Mouse (Mus musculus) hindbrain, postnatal 0 days (tissue): Measurements from ENCODE around the gene Gm37240. TPM values are rescaled to one million over a fixed set of nuclear protein-coding genes. Genes with fewer than 3 reads are reported as not detected.
A peak's percentile ranks its signal among the peaks of the same experiment; 100 is the strongest.
"Not testable (repeated sequence)": the region's sequence is repeated elsewhere in the genome, so short reads cannot be mapped to it uniquely, and the experiment has no call there.

Experiments used
- ATAC-seq: fragments of 200-750 bp; cut with Nextera tagmentation; 2 replicates; pipeline ENCODE4 v1.8.0; 2017; ENCODE audit warnings: mild to moderate bottlenecking, moderate TSS enrichment, moderate library complexity
- DNase-seq: peaks from one replicate; pipeline ENCODE4 v3.0.0-alpha.2; 2015; ENCODE audit warnings: low spot score
- H3K27ac ChIP-seq: fragments of 300-500 bp; sonication (generic); 2 replicates; pipeline ENCODE4 v1.5.1; 2014; ENCODE audit warnings: mild to moderate bottlenecking
- H3K27me3 ChIP-seq: fragments of 300-500 bp; sonication (generic); 2 replicates; pipeline ENCODE4 v1.6.1; 2014; ENCODE audit warnings: low read length, mixed read lengths; ENCODE audit not compliant: insufficient read depth
- H3K36me3 ChIP-seq: fragments of 300-500 bp; sonication (generic); 2 replicates; pipeline ENCODE4 v1.6.1; 2014; ENCODE audit warnings: low read length, mixed read lengths; ENCODE audit not compliant: insufficient read depth
- H3K4me1 ChIP-seq: fragments of 300-500 bp; sonication (generic); 2 replicates; pipeline ENCODE4 v1.6.1; 2014; ENCODE audit warnings: antibody characterized with exemption, low read length, mixed read lengths; ENCODE audit not compliant: insufficient read depth
- H3K4me2 ChIP-seq: fragments of 300-500 bp; sonication (generic); 2 replicates; pipeline ENCODE4 v1.6.1; 2014; ENCODE audit warnings: low read depth, mild to moderate bottlenecking, low read length, moderate library complexity, mixed read lengths
- H3K4me3 ChIP-seq: fragments of 300-500 bp; sonication (generic); 2 replicates; pipeline ENCODE4 v1.5.1; 2014; ENCODE audit warnings: low read length
- H3K9ac ChIP-seq: fragments of 300-500 bp; sonication (generic); replicated peaks from 2 replicates; pipeline ENCODE4 v1.6.1; 2014; ENCODE audit warnings: mild to moderate bottlenecking, low read length, moderate library complexity, mixed read lengths
- H3K9me3 ChIP-seq: fragments of 300-500 bp; sonication (generic); 2 replicates; pipeline ENCODE4 v1.6.1; 2016; ENCODE audit warnings: low read length, mixed read lengths
- CTCF ChIP-seq: IDR thresholded peaks from 2 replicates; pipeline ENCODE4 v1.5.1; 2016; ENCODE audit warnings: antibody characterized with exemption, control low read depth, low read depth
- whole genome bisulfite sequencing: fragments of 180-500 bp; shearing (Covaris S2); extraction: QIAGEN DNeasy Blood & Tissue Kit; methylation state at CpG from one replicate; pipeline ENCODE4 v1.1.7; 2014; 5-methylcytosine and 5-hydroxymethylcytosine counted together
- polyA plus RNA-seq: library from polyadenylated mRNA; unstranded; fragments of >200 nt; fragmentation: Nextera tagmentation; extraction: Ambion mirVana; gene quantifications from 2 replicates; pipeline ENCODE4 v1.2.1, GENCODE M21; 2015
- total RNA-seq: library from RNA; depleted of rRNA; stranded (reverse); fragments of >200 nt; gene quantifications from 2 replicates; pipeline ENCODE4 v1.2.3, GENCODE M21; 2014

The Gm37240 gene
- total and polyA plus RNA-seq, 2 experiments from 2014 or later = 1.5 TPM; not detected in 1

DNA sequence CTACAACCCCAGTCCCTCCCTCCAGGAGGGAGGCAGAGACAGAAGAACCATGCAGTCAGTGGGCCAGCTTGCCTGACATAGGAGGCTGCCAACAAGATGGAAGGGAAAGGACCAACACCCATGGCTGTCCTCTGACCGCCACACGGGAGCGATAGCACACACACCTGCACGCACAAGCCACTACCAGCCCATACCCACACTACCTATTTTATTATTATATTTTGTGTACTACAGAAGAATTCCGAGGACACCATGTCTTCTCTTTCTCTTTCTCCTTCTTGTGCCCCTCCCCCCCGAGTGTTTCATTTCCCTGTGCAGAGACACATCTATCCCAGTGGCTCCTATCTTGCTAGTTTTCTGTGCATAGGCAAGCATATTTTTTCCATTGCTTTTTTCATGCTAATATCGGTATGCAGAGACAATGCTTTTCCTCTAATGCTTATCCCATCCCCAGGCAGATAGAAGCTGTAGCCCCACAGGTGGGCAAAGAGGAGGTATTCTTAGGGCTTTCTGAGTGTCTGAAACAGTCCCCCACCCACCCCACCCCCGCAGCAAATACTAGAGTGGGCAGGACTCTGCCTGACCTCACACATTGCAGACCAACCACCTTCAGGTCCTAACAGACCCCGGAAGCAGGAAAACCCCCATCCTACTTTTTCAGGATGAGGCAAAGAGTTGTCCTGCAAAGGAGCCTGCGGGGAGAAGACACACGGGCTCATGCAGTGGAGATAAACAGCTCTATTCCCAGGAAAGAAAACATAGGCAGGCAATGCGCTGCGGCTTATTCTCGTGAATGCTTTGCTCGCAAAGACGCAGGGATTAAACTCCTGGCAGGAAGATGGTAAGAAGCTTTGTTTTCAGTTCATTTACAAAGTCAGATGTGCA is 1232.2 kb downstream of the Gm37240 start:
- H3K27me3 ChIP-seq = no peaks in the 10 kb centered on the region
- no peak overlapping the region for H3K9ac ChIP-seq
- peak; percentile 38 for ATAC-seq
- DNase-seq = peak; percentile 28
- no peak overlapping the region; the same call in 1 of the 2 replicates for H3K4me3 ChIP-seq
- no peaks in the 10 kb centered on the region for H3K9me3 ChIP-seq
- H3K4me2 ChIP-seq = peak overlapping the region; percentile 43
- no peaks in the 10 kb centered on the region for H3K36me3 ChIP-seq
- peaks cover 5% of the 10 kb centered on the region for H3K4me1 ChIP-seq
- 17% methylated on average over 16 of the region's 16 CpGs for WGBS
- TF ChIP-seq CTCF = peak; percentile 15; the same call in 1 of the 2 replicates
- H3K27ac ChIP-seq = peak overlapping the region; percentile 41; the same call in 1 of the 2 replicates

DNA sequence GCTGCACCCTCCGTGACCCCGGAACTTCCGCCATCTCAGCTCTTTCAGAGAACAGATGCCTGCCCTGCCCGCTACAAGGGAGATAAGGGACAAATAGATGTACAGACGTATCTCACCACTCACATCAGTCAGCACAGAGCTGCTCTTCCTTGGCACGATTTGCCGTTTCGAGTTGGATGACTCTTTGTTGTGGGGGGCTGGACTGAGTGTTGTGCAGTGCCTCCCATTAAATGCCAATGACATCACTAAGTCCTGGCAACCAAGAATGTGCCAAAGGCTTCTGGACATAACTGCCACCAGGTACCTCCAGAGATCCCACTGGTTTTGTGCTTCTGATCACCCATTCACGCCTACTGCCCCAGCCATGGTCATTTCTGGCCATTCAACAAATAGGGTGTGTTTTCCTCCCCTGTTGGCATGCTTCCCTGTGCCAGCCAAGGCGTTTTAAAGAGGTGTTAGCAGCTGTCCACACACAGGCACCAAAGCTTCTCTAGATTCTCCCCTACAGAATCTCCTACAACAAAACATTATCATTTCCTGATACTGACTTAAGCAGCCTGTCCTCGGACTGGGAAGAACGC is 1233.0 kb downstream of the Gm37240 start:
- Histone ChIP-seq H3K4me3 (peak overlapping the region; percentile 11; the same call in 1 of the 2 replicates), H3K4me1 (peaks cover 5% of the 10 kb centered on the region), H3K9me3 (no peaks in the 10 kb centered on the region), H3K9ac (no peak overlapping the region), H3K36me3 (no peaks in the 10 kb centered on the region), H3K4me2 (peak overlapping the region; percentile 43), H3K27me3 (no peaks in the 10 kb centered on the region), H3K27ac (peak overlapping the region; percentile 41; the same call in 1 of the 2 replicates)
- no peak for TF ChIP-seq CTCF
- WGBS = 22% methylated on average over 12 of the region's 12 CpGs
- ATAC-seq (peak; percentile 60), DNase-seq (peak; percentile 36)

DNA sequence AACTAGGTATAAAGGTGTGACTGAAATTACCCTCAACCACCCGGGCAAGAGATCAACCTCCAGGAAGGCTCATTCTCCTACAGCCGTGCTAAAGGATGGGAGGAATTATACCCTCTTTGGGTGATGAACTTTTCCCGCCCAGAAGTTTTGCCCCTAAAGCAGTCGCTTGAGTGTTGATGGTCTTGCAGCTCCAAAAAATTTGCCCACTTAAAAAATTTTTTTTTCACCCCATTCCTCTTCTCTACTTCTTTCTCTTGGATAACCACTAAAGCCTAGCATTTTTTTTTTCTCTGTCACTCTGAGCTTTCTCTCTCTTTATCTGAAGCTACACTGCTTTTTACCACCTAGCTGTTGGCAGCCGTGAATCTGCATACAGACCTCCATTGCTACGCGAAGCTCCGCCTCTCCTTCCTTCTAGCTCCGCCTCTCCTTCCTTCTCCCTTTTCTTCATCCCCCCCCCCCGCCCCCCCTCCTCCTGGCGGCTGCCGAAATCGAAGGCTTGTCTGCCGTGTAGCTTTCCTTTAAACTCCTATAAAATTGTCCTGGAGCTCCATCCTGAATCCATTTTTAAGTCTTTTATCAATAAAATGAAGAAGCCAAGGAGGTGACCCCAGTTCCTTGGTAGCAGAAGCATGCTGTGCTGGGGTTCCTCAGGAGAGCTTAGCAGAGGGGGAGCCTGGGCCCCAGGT is 1233.6 kb downstream of the Gm37240 start:
- peak; percentile 28 for DNase-seq
- 38% methylated on average over 13 of the region's 14 CpGs for WGBS
- no peak overlapping the region for H3K27ac ChIP-seq
- TF ChIP-seq CTCF = no peak
- no peaks in the 10 kb centered on the region for H3K9me3 ChIP-seq
- peak overlapping the region; percentile 11 for H3K4me3 ChIP-seq
- no peaks in the 10 kb centered on the region for H3K27me3 ChIP-seq
- H3K9ac ChIP-seq = no peak overlapping the region
- ATAC-seq = no peak
- H3K36me3 ChIP-seq = no peaks in the 10 kb centered on the region
- peak overlapping the region; percentile 43 for H3K4me2 ChIP-seq
- peaks cover 5% of the 10 kb centered on the region for H3K4me1 ChIP-seq

DNA sequence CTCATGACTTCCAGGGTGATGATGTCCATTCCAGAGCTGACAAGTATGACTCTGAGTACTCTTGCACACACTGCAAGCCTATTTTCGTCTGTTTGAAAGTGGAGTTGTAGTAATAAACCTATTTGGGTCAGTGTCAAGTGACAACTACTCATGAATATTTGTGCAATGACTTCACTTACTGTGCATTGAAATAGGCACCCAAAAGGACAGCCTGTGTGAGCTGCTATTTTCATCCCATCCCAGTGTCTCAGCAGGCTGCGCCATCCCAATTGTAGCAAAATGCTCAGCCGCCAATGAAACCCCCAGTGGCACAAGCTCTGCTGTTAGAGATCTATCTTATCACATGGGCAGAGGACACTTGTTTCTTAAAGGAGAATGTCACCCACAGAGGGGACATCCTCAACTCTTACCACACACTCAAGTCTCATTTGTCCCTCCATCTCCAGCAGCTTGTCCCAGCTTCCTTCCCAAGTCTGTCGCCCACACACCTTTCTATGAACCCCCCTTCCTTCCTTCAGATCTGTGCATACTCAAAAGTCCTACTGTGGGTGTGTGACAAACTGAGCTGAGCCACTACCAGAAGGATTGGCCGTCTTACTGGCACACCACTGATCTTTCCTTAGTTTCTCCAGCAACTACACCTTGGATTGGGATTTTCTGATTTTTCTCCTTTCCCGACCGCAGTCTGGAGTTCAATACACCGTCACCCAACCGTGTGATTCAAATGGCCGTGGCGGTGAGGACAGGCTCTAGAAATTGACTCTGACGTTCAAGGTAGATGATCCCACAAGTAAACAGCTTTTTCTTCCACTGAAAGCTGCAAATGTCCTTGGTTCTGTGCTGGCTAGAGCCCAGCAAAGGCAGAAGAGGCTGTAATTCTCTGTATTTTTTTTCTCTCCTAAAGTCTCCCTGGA is 1234.4 kb downstream of the Gm37240 start:
- Histone ChIP-seq H3K27ac (no peak overlapping the region), H3K36me3 (no peaks in the 10 kb centered on the region), H3K4me3 (no peak overlapping the region), H3K9ac (no peak overlapping the region), H3K4me2 (no peak overlapping the region), H3K9me3 (no peaks in the 10 kb centered on the region), H3K4me1 (peaks cover 5% of the 10 kb centered on the region), H3K27me3 (no peaks in the 10 kb centered on the region)
- no peak for TF ChIP-seq CTCF
- no peak for DNase-seq
- WGBS = 84% methylated on average over 12 of the region's 12 CpGs
- no peak for ATAC-seq

DNA sequence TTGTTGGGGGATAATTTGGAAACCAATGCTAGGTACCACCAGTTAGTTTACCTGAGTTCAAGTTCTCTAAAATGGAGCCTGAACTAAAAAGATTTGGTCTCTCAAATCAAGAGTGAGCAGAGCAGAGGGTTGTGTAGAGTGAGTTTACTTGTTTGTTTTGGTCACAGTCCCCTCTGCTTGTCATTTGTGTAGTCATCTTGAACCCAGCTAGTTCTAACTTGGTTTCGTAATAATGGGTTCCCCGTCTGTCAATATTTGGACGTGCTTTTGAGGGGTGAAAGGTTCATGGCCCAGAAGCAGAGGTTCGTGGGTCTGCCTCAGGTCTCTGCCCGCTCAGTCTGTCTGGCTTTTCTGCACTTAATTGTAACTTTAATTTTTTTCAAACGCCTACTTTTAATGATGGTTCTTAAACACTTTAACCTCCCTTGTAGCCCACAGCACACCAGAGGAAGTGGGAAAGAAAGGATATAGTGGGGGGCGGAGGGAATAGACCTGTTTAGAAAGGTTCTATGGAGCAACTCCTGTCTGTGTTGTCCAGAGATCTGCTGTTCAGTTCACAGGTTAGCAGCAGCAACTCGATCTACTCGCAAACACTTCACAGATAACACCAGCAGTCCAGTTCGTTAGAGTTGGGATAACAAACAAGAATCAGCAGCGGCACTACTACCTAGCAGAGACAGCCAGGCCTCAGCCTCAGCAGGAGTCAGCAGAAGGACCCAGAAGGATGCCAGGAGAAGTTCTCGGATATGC is 1237.6 kb downstream of the Gm37240 start:
- H3K4me3 ChIP-seq = no peak overlapping the region
- H3K9me3 ChIP-seq = no peaks in the 10 kb centered on the region
- no peaks in the 10 kb centered on the region for H3K27me3 ChIP-seq
- WGBS = 91% methylated on average over 12 of the region's 12 CpGs
- no peak for TF ChIP-seq CTCF
- DNase-seq (no peak), ATAC-seq (no peak)
- no peak overlapping the region for H3K4me2 ChIP-seq
- H3K9ac ChIP-seq = no peak overlapping the region
- H3K4me1 ChIP-seq = peaks cover 5% of the 10 kb centered on the region; the same call in 1 of the 2 replicates
- H3K27ac ChIP-seq = no peak overlapping the region
- H3K36me3 ChIP-seq = no peaks in the 10 kb centered on the region

DNA sequence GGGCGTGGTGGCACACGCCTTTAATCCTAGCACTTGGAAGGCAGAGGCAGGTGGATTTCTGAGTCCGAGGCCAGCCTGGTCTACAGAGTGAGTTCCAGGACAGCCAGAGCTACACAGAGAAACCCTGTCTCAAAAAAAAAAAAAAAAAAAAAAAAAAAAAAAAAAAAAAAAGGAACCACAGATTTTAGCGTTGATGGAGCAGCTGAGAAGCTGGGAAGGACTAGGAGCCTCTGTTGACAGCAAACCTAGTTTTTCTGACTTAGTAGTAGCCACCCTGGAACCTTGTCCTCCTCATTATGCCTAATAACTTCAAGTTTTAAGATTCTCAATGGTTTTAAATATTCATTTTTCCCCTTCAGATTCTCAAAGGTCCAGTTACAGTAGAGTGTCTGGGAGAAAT is 1239.2 kb downstream of the Gm37240 start:
- not testable (repeated sequence) for H3K9me3 ChIP-seq, H3K27me3 ChIP-seq, DNase-seq, H3K36me3 ChIP-seq, H3K4me2 ChIP-seq, H3K9ac ChIP-seq, ATAC-seq, H3K4me3 ChIP-seq, H3K4me1 ChIP-seq, H3K27ac ChIP-seq
- WGBS = 82% methylated on average over 4 of the region's 4 CpGs
